ENCODE assay signal across 34 mouse cellular contexts in genomic region chr8:46420476-46420875, GRCm38 (mm10).
"Had no signal": no experiment of that assay in that cellular context is flagged by ENCODE, and none has a peak within 500 bp of the region (broad histone marks: within the 10 kb centered on the region; RNA-seq: fewer than 3 reads in every experiment).

No protein-coding gene starts in this region.

- H3K9me3 ChIP-seq: heart, embryonic 10.5 days; heart, embryonic 15.5 days; hindbrain, embryonic 12.5 days; hindbrain, embryonic 13.5 days; hindbrain, embryonic 15.5 days; intestine, embryonic 15.5 days; kidney, embryonic 15.5 days had no signal

- ATAC-seq: hindbrain, postnatal 0 days; inflammation-experienced regulatory T-cells, adult 6 months; intestine, embryonic 15.5 days; intestine, embryonic 16.5 days; intestine, postnatal 0 days had no signal

- DNase-seq: heart, postnatal 10 days; heart, postnatal 36 days; heart, postnatal 4 days; kidney, adult 11 months; kidney, adult 18-20 months; kidney, adult 2 months; kidney, adult 8-10 months; kidney, adult 9 months; kidney, postnatal 10 days; kidney, postnatal 14 days; kidney, postnatal 25 days; kidney, postnatal 36 days; kidney, postnatal 4 days; layer of hippocampus, adult 9-11 months; layer of hippocampus, postnatal 36 days had no signal

- H3K4me2 ChIP-seq: heart, embryonic 11.5 days; heart, embryonic 12.5 days; heart, embryonic 13.5 days; heart, embryonic 15.5 days; hindbrain, embryonic 12.5 days; hindbrain, embryonic 13.5 days; hindbrain, embryonic 14.5 days; hindbrain, embryonic 15.5 days; intestine, embryonic 15.5 days; kidney, embryonic 15.5 days had no signal

- H3K36me3 ChIP-seq: heart, embryonic 10.5 days; heart, embryonic 12.5 days; heart, embryonic 13.5 days; heart, embryonic 15.5 days; hindbrain, embryonic 10.5 days; hindbrain, embryonic 12.5 days; hindbrain, embryonic 13.5 days; hindbrain, embryonic 15.5 days; intestine, embryonic 15.5 days; kidney, embryonic 15.5 days had no signal

- H3K4me1 ChIP-seq: hindbrain, embryonic 10.5 days; hindbrain, embryonic 12.5 days; hindbrain, embryonic 13.5 days; hindbrain, embryonic 15.5 days; intestine, embryonic 15.5 days; kidney, embryonic 15.5 days had no signal

- H3K9ac ChIP-seq: heart, embryonic 12.5 days; heart, embryonic 13.5 days; heart, embryonic 15.5 days; hindbrain, embryonic 12.5 days; hindbrain, embryonic 13.5 days; hindbrain, embryonic 14.5 days; hindbrain, embryonic 15.5 days; intestine, embryonic 15.5 days; kidney, embryonic 15.5 days had no signal

- H3K27me3 ChIP-seq: heart, embryonic 12.5 days; heart, embryonic 13.5 days; heart, embryonic 15.5 days; hindbrain, embryonic 12.5 days; hindbrain, embryonic 13.5 days; hindbrain, embryonic 15.5 days; intestine, embryonic 15.5 days; kidney, embryonic 15.5 days had no signal

- H3K4me3 ChIP-seq: heart, embryonic 10.5 days; heart, embryonic 12.5 days; heart, embryonic 13.5 days; heart, embryonic 15.5 days; hindbrain, embryonic 10.5 days; hindbrain, embryonic 12.5 days; hindbrain, embryonic 13.5 days; hindbrain, embryonic 15.5 days; intestine, embryonic 15.5 days; kidney, embryonic 15.5 days; layer of hippocampus, adult 2 months; left cerebral cortex, adult 2 months had no signal

- H3K27ac ChIP-seq: hindbrain, embryonic 10.5 days; hindbrain, embryonic 12.5 days; hindbrain, embryonic 13.5 days; hindbrain, embryonic 14.5 days; hindbrain, embryonic 15.5 days; hindbrain, postnatal 0 days; intestine, embryonic 15.5 days; kidney, embryonic 15.5 days; kidney, postnatal 0 days; layer of hippocampus, adult 2 months; left cerebral cortex, adult 2 months had no signal
